Mouse (Mus musculus): ENCODE measurements around the gene Tmem208.

- no peak for TF ChIP-seq CTCF (IDR thresholded peaks at IDR 0.05; ENCODE audit: extremely low read depth, insufficient read depth, insufficient read length, insufficient replicate concordance)
- no peak for TF ChIP-seq POLR2A (IDR thresholded peaks at IDR 0.05; ENCODE audit: low read depth, low read length)
Observed at GRCm38 (mm10) chr8:105293405-105293804, 32.7 kb upstream of the Tmem208 start.
